Mouse (Mus musculus) G1E (cell line): ENCODE measurements around the gene Chchd4.

Experiments used
- CTCF ChIP-seq: IDR thresholded peaks from 2 replicates; pipeline ENCODE4 v1.5.1; 2012; ENCODE audit warnings: low read depth, low read length, inconsistent platforms, mixed read lengths
- GATA1 ChIP-seq: IDR thresholded peaks from 2 replicates; pipeline ENCODE4 v1.6.1; 2012; ENCODE audit warnings: borderline replicate concordance, low read length, inconsistent platforms, mixed read lengths
- GATA2 ChIP-seq: IDR thresholded peaks from 2 replicates; pipeline ENCODE4 v1.6.1; 2012; ENCODE audit warnings: low read depth, low read length, inconsistent platforms, borderline replicate concordance
- POLR2AphosphoS5 ChIP-seq: IDR thresholded peaks from 2 replicates; pipeline ENCODE4 v1.6.1; 2012; ENCODE audit warnings: low read depth, low read length, inconsistent platforms; ENCODE audit not compliant: insufficient replicate concordance
- TAL1 ChIP-seq: conservative IDR thresholded peaks from 2 replicates; pipeline ENCODE4 v1.6.1; 2012; ENCODE audit warnings: low read depth, low read length, inconsistent platforms, mixed read lengths

DNA sequence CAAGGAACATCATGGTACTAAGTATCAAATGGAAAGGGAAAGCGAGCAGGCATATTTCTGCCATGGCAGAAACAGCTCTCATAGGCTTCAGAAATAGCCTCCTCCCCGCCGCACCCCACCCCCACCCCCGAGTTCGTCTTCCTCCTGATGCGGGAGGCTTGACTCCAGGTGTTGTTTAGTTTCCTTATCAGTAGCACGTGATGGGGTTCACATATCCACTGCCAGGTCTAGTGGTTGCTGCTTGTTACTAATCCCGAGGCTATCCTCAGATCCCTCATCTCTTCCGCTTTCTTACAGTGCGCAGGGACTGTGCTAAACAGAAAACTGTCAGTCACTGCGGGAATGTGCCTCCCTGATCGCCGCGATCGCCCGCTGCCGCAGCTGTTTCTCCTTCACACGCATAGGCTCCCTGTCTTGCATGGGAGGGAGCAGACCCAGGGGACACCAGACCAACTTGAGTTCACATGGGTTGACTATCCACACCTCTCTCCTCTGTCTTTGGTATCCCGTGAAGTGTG is 32.1 kb downstream of the Chchd4 start:
- TF ChIP-seq CTCF, result no peak
- TF ChIP-seq GATA1, result no peak
- TF ChIP-seq TAL1, result no peak
- no peak for TF ChIP-seq POLR2AphosphoS5
- no peak for TF ChIP-seq GATA2
